Mouse (Mus musculus): ENCODE measurements around the gene Tnpo2. TPM values are rescaled to one million over a fixed set of nuclear protein-coding genes. Genes with fewer than 3 reads are reported as not detected.
"Not testable (repeated sequence)": the region's sequence is repeated elsewhere in the genome, so short reads cannot be mapped to it uniquely, and the experiment has no call there.

Tnpo2 gene
- total RNA-seq, 2 experiments from 2014 or later, result 145 to 159 TPM

DNA sequence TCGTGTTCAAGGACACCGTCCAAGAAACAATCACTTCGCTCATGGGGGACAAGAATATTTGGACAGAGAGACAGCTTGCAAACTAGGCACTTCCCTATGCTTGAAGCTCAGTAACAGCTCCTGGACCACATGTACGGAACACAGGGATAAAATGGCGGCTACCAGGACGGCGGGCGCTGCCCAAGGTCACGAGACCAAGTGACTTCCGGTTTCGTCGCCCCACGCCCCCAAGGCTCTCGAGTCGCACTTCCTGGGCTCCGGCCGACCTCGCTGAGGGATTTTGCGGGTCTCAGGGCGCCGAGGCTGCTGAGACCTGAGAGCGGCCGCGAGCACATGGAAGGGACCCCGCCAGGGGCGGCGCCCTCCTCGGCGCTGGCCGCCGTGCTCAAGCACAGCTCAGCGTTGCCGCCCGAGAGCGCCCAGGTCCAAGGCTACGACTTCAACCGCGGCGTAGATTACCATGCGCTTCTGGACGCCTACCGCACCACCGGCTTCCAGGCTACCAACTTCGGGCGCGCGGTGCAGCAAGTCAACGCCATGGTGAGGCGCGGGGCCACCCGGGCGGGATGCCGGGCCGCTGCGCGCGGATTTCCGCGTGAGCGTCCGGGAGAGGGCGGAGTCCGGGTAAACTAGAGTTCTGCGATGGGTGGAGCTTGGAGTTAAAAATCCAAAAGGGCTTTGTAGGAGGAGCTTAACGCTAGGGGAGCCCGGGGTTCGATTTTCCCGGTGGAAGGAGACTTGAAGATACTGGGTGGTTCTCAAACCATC is 35.0 kb downstream of the Tnpo2 start, which contains the start of gene Dhps:
Gene Dhps, plus strand, starts transcription at position 244 of the 768 bp plus-strand sequence.
- peak; percentile 67 to 77 for DNase-seq (ENCODE audit: extremely low spot score in 1 of 2, low spot score in 1 of 2)

DNA sequence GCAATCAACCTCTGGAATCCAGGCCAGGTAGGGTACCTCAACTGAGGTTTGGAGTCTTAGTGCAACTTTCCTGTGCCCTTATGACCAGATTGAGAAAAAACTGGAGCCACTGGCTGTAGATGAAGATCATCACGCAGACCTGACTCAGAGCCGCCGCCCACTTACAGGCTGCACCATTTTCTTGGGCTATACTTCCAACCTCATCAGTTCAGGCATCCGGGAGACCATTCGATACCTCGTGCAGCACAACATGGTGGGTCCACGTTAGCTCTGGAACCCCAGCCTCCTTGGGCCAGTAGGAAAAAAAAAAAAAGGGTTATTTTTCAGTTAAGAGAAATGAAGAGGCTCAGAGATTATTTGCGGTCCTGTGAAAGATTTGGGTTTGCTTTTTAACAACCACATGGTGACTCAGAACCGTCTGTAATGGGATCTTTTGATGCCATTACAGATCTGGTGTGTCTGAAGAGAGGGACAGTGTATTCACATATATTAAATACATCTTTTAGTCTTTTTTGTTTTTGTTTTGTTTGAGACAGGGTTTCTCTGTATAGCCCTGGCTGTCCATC is 35.7 kb downstream of the Tnpo2 start:
- DNase-seq (ENCODE audit: extremely low spot score in 1 of 2, low spot score in 1 of 2), result no peak

DNA sequence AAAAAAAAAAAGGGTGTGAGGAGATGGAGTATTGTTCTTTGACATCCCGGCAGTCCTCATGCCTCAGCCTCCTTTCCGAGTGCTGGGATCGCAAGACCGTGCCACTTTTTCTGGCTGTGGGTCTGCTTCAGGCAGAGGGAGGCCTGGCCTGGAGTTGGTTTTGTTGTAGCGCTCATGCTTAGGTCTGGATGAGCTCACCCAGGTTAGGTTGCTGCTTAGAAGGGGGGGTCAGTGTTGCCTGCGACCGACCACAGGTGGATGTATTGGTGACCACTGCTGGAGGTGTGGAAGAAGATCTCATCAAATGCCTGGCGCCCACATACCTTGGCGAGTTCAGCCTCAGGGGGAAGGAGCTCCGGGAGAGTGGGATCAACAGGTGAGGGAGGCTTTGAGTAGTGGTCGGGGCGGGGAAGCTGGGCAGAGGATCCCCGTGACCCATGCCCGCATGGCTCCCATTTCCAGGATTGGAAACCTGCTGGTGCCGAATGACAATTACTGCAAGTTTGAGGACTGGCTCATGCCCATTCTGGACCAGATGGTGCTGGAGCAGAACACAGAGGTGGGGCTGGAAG is 36.4 kb downstream of the Tnpo2 start:
- no peak for DNase-seq (ENCODE audit: extremely low spot score in 1 of 2, low spot score in 1 of 2)

DNA sequence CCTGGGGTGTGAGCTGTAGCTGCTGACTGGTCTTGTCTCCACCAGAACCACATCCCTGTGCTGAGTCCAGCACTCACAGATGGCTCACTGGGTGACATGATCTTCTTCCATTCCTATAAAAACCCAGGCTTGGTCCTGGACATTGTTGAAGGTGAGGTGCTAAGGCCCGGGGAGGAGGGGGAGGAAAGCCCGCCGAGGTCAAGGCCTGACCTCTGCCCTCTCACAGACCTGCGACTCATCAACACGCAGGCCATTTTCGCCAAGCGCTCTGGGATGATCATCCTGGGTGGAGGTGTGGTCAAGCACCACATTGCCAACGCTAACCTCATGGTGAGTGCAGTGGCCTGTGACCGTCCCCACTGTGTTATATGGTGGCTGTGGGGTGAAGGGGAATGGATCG is 37.5 kb downstream of the Tnpo2 start:
- DNase-seq (ENCODE audit: extremely low spot score in 1 of 2, low spot score in 1 of 2), result no peak

DNA sequence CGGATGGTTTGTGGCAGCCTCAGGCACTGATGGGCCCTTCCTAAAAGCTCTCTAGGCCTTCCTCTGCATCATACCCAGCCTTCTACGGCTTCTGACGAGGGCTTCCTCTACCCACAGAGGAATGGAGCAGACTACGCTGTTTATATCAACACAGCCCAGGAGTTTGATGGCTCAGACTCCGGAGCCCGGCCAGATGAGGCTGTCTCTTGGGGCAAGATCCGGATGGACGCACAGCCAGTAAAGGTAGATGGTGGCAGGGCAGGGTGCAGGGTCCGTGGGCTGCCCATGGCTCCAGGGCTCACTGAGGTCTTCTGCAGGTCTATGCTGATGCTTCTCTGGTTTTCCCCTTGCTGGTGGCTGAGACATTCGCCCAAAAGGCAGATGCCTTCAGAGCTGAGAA is 37.9 kb downstream of the Tnpo2 start:
- no peak for DNase-seq (ENCODE audit: extremely low spot score in 1 of 2, low spot score in 1 of 2)

DNA sequence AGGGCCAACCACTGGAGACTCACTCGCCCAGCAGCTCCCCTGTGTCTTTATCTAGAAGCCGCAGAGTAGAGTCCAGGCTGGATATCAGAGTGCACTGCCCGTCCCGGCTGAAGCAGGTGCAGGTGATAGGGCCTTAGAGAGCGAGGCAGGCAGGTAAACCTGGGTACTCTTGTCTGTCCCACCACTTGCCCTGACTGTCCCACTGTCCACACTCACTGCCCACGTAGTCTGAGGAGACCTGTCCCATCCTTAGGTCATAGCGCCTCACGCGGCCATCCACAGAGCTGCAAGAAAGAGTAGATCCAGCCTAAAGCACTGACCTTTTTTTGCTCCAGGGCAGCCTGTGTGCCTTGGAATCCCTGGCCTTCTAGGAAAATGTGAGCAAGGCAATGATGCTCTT is 39.3 kb downstream of the Tnpo2 start:
- peak in 1 of 2 experiments; percentile 54 for DNase-seq (ENCODE audit: extremely low spot score in 1 of 2, low spot score in 1 of 2)

DNA sequence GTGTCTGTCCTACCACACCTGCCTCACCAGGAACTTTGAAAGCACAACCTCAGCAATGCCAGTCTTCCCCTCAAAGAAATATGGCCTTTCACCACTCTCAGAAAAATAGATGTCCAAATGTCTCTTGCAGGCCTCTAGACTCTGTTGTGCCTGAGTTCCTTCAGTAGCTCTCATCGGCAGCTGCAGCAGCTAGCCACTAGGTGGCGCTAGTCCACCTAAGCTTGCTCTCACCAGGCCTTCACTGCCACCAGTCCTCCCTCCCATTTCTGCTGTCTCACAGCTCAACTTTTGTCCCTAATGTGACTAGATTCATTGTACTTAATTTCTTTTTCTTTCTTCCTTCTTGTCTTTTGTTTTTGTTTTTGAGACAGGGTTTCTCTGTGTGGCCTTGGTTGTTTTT is 40.3 kb downstream of the Tnpo2 start:
- DNase-seq (ENCODE audit: extremely low spot score in 1 of 2, low spot score in 1 of 2), result peak; percentile 51 to 73

DNA sequence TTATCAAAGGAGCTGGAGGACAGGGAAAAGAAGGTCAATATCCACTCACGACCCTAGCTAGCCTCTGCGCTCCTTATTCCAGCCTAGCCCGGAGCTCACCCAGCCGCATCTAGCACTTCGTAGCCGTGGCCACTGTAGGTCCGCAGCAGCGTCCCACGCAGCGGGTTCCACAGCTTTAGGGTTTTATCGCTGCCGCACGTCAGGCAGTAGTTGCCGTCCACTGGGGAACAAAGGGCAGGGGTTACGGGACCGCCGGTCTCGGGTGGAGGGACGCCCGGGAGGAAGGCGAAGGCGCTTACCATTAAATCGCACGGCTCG is 43.5 kb downstream of the Tnpo2 start:
- no peak for DNase-seq (ENCODE audit: extremely low spot score in 1 of 2, low spot score in 1 of 2)

DNA sequence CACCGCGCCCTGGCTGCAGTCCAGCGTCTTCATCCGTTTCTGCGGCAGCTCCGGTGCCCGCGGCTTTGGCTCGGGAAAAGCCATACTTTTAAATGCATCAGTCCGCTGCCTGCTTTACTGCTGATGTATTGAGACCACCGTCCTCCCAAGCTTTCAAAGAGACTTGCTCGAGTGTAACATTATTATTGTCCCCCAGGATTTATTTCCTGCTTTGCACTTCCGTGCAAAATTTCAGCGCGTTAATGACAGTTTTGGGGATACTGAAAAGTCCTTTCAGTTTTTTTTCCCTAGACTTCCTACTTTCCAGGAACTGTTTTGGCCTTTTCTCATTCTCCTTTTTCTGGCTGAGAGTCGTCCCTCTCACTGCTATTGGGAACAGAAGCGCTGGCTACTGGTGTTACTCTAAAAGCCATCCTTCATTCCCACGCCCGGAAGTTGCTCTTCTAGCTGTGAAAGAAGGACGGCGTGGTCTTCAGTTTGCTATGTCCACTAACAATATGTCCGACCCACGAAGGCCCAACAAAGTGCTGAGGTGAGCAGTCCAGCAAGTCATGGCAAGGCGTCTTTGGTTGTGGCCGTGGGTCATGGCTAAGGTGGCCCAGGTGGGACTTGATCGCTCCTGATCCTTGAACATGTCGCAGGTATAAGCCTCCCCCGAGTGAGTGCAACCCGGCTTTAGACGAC is 44.0 kb downstream of the Tnpo2 start, which contains the start of gene Wdr83os:
Gene Wdr83os, plus strand, starts transcription at position 209 of the 684 bp plus-strand sequence.
- DNase-seq (ENCODE audit: extremely low spot score in 1 of 2, low spot score in 1 of 2), result peak in 1 of 2 experiments; percentile 47

DNA sequence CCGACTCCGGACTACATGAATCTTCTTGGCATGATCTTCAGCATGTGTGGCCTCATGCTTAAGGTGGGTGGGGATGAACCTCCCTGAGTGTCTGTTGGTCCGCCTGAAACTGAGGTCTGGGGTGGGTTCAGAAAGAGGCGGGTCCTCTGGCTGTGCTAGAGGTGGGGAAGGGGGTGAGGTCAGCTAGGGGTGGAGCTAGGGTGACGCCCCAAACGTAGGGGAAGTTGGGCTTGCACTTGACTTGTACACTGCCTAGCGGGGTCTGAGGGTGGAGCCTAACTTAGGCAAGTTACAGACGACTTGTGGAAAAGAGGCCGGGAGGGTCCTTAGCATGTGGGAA is 44.5 kb downstream of the Tnpo2 start, which contains the start of gene Wdr83:
Gene Wdr83, minus strand, starts transcription at position 91 of the 340 bp plus-strand sequence.
- DNase-seq (ENCODE audit: extremely low spot score in 1 of 2, low spot score in 1 of 2), result no peak

DNA sequence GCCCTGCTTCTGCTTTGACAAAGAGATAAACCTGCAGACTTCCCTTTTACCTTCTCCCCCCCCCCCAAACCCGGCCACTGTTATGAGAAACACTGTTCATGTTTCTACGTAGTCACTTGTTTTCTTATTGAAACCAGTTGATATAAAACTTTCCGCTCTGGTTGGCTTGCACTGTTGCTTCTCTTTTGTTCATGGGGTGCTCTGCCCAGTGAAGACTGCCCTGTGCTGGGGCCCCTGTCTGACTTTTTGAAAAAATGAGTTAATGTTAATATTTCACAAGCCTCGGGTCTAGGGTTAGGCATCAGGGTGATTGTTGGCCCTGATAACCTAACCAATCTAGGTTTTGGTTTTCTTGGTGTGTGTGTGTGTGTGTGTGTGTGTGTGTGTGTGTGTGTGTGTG is 45.5 kb downstream of the Tnpo2 start:
- not testable (repeated sequence) for DNase-seq (ENCODE audit: extremely low spot score in 1 of 2, low spot score in 1 of 2)

DNA sequence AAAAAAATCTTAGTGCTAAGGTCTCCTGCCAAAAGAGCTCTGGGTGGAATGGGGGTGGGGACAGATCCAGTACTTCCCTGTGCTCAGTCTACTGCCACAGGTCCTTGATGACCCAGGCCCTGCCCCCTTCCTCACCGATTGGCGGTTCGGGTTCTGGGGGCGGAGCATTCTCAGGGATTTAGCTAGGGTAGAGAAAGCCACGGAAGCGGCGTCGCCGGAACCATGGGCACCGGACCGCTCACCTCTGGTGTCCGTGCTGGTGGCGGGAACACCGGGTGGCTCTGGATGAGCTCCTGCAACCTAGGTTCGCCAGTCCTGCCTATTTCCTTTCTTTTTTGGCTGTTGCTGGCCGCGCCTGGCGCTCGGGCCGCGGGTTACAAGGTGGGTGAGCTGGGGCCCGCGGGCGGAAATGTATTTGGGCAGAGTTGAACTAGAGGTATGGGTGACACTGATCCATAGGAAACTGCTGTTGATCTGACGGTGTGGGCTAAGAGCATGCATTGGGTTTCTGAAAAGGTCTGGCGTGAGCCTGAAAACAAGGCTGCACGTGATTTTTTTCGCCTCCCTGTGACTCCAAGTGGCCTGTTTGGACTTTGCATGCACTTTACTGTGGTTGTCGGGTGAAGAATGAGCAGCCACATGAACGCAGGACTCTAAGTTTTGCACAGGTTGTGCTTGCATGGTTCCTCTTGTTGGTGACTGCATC is 46.5 kb downstream of the Tnpo2 start, which contains the start of gene Man2b1:
Gene Man2b1, plus strand, starts transcription at position 163 of the 706 bp plus-strand sequence.
- DNase-seq (ENCODE audit: extremely low spot score in 1 of 2, low spot score in 1 of 2), result peak; percentile 67

DNA sequence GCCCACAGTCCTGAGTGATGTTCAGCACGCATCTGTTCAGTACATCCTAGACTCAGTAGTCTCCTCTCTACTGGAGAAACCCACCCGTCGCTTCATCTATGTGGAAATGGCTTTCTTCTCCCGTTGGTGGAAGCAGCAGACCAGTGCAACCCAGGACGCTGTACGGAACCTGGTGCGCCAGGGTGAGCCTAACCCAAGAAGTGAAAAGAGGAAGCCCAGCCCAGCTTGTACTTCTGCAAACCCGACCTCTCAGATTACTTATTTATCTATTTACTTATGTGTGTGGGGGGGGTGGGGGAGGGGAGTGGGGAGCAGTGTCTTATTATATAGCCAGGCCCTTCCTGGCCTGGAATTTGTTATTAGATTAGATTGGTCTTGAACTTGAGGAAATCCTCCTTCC is 47.9 kb downstream of the Tnpo2 start:
- DNase-seq (ENCODE audit: extremely low spot score in 1 of 2, low spot score in 1 of 2), result no peak

DNA sequence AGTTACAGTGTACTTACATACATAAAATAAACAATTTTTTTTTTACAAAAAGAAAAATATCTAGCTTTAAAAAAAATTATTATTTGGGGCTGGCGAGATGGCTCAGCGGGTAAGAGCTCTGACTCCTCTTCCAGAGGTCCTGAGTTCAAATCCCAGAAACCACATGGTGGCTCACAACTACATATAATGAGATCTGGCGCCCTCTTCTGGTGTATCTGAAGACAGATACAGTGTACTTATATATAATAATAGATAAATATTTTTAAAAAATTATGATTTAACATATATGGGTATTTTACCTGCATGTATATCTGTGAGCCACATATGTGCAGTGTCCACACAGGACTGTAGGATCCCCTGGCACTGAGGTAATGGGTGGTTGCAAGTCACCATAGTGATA is 49.5 kb downstream of the Tnpo2 start:
- no peak for DNase-seq (ENCODE audit: extremely low spot score in 1 of 2, low spot score in 1 of 2)

DNA sequence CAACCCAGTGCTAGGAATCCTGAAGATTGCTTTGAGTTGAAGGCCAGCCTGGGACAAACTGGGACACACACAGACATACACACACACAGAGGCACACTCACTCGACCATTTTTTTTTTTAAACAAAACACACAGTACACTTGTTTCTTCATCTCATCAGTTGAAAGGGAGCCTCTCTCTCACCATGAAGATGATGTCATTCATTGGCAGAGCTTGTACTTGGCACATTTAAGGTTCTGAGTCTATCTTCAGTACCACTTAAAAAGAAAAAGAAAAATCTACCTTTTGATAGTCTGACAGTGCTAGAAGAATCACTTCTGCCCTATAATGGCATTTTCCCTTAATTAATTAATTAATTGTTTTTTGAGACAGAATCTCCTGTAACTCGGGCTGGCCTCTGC is 52.1 kb downstream of the Tnpo2 start:
- no peak for DNase-seq (ENCODE audit: extremely low spot score in 1 of 2, low spot score in 1 of 2)

DNA sequence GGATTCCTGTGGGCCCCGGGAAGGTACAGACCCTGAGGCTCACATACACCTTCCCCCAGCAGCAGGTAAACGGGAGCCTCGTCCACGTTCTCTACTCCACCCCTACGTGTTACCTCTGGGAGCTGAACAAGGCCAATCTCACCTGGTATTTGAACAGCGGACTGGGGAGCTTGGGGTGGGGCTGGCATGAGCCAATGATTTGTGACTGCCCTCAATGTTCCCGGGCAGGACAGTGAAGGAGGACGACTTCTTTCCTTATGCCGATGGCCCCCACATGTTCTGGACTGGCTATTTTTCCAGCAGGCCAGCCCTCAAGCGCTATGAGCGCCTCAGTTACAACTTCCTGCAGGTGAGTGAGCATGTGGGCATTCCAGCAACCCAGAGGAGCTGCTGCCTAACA is 54.1 kb downstream of the Tnpo2 start:
- DNase-seq (ENCODE audit: extremely low spot score in 1 of 2, low spot score in 1 of 2), result no peak

DNA sequence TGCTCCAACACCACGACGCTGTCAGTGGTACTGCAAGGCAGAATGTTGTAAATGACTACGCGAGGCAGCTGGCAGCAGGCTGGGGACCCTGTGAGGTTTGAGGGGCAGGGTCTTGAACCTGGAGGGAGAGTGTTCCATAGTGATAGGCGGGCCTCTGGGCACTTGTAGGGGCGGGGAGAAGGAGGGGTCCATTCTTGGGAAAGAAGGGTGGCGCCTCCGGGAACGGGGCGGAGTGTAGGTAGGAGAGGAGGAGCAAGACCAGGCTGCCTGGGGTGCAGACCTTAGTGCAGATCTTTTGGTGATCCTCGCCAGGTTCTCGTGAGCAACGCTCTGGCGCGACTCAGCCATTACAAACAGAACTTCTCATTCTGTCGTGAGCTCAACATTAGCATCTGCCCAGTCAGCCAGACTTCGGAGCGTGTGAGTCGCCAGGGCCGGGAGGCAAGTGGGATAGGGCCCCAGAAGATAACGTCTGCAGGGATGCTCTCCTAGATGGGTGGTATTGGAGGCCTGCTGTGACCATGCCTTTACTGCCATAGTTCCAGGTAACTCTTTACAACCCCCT is 54.9 kb downstream of the Tnpo2 start:
- no peak for DNase-seq (ENCODE audit: extremely low spot score in 1 of 2, low spot score in 1 of 2)

DNA sequence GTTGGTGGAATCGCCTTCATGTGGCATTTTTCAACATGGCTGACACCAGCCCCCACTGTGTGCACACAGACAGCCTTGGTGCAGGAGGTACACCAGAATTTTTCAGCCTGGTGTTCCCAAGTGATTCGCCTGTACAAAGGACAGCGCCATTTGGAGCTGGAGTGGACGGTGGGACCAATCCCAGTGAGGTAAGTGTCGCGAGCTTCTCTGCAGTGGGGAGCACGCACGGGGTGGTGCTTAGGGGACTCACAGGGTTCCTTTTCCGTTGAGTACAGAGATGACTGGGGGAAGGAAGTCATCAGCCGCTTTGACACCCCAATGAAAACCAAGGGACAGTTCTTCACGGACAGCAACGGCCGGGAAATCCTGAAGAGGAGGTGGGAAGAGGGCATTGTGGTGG is 58.3 kb downstream of the Tnpo2 start:
- DNase-seq (ENCODE audit: extremely low spot score in 1 of 2, low spot score in 1 of 2), result no peak

DNA sequence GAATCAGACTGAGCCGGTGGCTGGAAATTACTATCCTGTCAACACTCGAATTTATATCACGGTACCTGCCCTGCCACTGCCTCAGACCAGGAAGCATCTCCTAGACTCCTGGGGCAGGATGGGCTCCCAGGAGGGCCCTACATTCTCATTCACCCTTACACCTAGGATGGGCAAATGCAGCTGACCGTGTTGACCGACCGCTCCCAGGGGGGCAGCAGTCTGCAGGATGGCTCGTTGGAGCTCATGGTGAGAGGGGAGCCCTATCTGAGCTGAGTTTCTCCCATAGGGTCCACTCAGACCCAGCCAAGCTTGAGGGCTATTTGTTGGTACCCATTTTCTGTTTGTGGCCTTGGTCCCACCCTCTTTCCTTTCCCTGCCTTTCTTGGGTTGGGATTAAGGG is 58.9 kb downstream of the Tnpo2 start:
- no peak for DNase-seq (ENCODE audit: extremely low spot score in 1 of 2, low spot score in 1 of 2)

DNA sequence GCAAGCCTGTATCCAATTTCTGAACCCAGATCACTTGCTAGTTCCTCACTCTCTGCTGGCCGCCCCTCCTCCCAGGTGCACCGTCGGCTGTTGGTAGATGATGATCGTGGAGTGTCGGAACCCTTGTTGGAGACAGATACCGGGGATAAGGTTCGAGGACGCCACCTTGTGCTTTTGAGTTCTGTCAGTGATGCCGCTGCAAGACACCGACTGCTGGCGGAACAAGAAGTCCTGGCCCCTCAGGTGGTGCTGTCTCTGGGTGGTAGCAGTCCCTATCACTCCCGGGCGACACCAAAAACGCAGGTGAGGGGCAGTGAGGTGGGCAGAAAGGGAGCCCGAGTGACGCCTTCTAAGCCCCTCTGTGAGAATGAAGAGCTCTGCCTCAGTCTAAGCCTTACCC is 59.5 kb downstream of the Tnpo2 start:
- DNase-seq (ENCODE audit: extremely low spot score in 1 of 2, low spot score in 1 of 2), result no peak

Data from layer of hippocampus, postnatal 25 days (tissue).